Mouse (Mus musculus) spleen, postnatal 36 days (tissue): Measurements from ENCODE around the gene Shd.
"Not testable (repeated sequence)": the region's sequence is repeated elsewhere in the genome, so short reads cannot be mapped to it uniquely, and the experiment has no call there.

Experiments used
- DNase-seq, 2 experiments: peaks; one replicate each; pipeline ENCODE4 v3.0.0; 2022; ENCODE audit warnings: low spot score in 2 of 2, mixed read lengths in 1 of 2

Gene Shd

GRCm38 (mm10) chr17:55969966-55970891 is at the start of gene Shd:
Gene Shd (plus strand): TSS chr17:55970467.
- no peak for DNase-seq

DNA sequence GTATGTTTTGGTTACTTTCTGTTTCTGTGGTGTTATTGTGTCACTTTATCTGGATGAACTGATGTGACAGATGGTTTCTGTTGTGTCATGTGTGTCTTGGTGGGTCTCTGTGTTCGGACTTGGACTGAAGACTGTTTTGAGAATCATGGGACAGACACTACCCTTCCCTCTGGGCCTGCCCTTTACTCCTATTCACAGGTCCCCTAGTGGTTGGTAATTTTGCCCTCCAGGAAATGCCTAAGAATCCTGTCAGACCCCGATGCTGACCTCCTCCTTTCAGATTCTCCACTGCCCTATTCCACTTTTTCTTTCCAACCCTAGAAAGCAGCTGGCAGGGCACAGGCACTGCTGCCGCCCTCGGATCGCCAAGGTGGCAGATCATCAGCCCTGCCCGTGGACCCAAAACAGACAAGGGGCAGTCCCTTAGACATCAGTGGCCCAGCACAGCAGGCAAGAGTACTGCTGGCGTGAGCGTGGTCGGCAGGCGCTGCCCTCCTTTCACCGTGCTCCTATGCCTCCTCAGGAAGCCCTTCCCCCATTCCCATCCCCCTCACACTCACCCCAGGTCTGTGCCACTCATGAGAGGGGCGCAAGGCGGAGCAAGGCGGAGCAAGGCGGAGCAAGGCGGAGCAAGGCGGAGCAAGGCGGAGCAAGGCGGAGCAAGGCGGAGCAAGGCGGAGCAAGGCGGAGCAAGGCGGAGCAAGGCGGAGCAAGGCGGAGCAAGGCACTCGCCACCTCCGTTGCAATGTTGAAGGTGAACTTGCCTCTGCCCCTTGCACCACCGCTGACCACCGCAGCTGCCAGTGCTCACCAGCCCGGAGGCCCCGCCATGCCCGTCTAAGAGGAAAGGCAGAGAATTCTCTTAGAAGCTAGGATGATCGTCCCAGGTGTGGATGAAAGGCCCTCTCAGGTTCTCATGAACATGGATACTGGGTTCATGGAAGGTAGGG is 38.4 kb upstream of the Shd start:
- peak; percentile 45 to 58 for DNase-seq

GRCm38 (mm10) chr17:55932635-55933034 is 37.6 kb upstream of the Shd start:
- no peak for DNase-seq

GRCm38 (mm10) chr17:55933191-55933590 is 37.1 kb upstream of the Shd start:
- no peak for DNase-seq

DNA sequence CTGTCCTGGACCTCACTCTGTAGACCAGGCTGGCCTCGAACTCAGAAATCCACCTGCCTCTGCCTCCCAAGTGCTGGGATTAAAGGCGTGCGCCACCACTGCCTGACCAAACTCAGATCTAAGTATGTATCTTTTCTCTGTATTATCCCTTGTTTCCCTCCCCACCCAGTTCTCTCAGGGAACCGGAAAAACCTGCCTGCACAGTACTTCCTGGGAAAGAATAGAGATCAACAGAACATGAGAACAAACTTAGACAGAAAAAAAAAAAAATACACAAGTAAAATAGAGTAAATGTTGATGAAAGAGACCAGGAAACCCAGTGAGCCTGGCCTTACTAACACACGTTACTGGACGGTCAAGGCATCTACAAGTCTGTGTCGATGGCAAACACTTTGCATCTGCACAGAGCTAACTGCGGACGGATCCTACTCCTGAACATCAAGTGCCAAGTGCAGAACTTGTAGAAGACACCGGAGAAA is 25.8 kb upstream of the Shd start:
- DNase-seq = not testable (repeated sequence)

DNA sequence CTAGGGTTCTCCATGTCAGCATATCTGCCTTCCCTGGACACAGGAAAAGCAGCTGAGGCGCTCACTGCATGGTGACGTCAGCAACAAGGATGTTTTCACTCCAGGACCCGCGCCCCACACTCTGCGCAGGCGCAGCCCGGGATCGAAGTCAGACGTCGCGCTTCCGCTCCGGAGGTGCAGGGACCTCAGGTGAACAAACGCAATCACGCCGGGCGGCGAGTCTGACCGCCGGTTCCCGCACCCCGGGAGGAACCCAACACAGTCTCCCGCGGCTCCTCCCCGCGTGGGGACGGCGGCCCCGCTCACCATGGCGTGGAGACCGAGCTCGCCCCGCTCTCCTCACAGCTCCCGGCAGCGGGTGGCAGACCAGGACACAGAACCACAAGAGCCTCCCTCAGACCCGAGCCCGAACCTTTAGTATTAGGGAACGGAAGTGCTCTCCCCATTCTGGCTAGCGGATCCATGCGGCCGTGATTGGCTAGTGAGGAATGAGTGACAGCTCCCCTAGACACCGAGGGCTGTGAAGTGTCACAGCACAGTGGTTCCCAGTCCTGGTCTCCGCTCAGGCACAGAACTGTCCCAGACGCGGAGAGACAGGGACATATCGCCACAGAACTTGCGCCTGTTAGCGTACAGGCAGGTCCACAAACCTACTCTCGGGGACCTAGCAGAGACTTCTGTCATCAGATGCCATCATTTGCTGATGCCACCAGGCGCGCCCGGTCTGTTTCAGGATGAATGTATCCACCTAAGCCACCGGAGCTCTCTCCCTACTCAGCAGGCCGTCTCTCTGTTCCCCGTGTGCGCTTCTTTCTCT is 25.2 kb upstream of the Shd start:
- peak; percentile 91 to 92 for DNase-seq

DNA sequence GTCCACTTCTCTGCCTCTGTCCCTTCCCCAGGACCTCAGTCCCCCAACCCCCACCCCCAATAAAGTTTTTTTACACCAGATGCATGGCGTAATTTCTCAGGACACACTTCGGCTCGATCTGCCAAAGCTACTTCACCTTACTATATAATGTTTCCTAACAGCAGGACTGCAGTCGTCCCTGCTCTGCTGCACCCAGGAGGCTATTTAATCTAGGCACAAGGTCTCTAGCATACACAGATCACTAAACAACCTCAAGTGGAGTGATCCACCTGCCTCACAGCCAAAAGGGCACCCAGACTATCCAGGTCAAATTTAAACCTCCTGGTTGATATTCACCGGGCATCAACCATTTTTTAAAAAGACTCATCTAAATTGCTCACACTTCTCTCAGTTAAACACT is 24.6 kb upstream of the Shd start:
- DNase-seq = no peak

DNA sequence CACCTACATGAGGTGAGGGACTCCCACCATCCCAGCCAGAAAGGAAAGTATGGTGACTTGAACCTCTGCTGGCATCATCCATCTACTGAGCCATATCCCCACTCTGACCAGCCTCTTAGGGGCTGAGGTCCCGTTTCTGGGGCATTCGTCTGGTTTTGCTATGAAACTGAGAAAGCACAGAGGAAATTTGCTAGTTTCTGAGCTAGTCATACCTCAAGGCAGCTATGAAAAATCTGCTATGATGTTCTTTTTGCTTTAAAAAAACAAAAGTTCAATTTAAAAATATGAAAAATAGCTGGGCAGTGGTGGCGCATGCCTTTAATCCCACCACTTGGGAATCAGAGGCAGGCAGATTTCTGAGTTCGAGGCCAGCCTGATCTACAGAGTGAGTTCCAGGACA is 21.6 kb upstream of the Shd start:
- DNase-seq = no peak

DNA sequence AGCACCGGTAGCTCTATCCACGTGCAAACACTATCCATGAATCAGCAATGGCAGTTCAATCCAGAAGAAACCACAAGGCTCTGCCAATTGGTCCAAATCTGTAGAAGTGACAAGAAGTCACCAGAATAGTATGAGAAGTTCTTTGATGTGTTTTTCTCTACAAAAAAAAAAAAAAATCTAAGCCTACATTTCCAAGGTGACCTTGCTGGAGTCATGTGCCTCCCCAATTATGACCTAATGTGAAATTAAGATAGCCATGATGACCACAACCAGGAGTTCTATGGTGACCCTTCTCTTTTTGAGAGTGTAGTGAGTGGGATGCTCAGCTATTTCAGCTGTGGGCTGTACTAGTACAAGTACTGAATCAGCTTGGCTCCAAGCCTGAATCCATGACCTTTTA is 20.9 kb upstream of the Shd start, which contains the start of gene Zfp119b:
Gene Zfp119b (minus strand): TSS at position 101 of the 400 bp plus-strand sequence.
- DNase-seq = peak in 1 of 2 experiments; percentile 0

- DNase-seq = no peak
Observed at GRCm38 (mm10) chr17:55950601-55951000, 19.7 kb upstream of the Shd start.

DNA sequence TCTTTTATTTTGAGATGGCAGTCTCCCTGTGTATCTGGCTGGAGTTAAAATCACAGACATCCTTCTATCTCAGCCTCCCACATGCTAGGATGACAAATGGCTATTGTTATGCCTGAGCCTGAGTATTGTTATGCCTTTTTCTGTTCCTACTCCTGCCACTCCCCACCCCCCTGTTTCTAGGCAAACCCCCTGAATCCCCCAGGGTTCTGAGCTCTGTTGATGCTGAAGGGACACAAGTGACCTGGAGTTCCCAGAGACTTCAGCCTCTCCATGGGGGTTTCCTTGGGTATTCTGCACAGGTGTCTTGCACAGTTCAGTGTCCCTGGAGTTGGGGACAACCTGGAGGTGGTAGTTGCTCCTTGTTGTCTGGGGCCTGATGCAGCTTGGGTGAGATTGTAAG is 18.2 kb upstream of the Shd start:
- no peak for DNase-seq

- DNase-seq = peak; percentile 70 to 76
Observed at GRCm38 (mm10) chr17:55952447-55953027, 17.7 kb upstream of the Shd start, which contains the start of gene Ebi3. Gene Ebi3 (plus strand): TSS chr17:55952640.

- DNase-seq = no peak
Observed at GRCm38 (mm10) chr17:55953751-55954150, 16.5 kb upstream of the Shd start.

DNA sequence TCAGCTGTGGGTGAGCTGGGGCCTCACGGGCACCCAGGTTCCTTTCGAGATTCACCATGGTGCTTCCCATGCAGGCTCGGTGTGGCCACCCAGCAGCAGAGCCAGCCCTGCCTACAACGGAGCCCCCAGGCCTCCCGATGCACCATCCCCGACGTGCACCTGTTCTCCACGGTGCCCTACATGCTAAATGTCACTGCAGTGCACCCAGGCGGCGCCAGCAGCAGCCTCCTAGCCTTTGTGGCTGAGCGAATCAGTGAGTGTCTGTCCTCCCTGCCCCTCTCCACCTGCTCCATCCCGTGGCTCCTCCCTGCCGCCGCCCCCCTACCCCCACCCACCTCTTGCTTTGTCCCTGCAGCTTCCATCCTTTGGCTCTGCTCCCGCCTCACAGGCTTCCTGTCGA is 16.0 kb upstream of the Shd start:
- DNase-seq = no peak

DNA sequence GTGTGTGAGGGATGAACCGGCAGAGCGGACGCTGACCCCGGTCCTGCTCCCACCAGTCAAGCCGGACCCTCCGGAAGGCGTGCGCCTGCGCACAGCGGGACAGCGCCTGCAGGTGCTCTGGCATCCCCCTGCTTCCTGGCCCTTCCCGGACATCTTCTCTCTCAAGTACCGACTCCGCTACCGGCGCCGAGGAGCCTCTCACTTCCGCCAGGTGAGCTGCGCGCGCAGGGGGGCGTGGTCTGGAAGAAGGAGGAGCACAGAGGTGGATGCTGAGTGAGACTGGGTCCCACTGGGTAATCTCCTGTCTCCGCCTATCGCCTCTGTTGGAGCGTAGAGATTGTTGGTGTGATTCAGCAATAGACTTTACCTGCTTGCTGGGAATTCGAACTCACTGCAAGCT is 14.1 kb upstream of the Shd start:
- DNase-seq = peak in 1 of 2 experiments; percentile 41

DNA sequence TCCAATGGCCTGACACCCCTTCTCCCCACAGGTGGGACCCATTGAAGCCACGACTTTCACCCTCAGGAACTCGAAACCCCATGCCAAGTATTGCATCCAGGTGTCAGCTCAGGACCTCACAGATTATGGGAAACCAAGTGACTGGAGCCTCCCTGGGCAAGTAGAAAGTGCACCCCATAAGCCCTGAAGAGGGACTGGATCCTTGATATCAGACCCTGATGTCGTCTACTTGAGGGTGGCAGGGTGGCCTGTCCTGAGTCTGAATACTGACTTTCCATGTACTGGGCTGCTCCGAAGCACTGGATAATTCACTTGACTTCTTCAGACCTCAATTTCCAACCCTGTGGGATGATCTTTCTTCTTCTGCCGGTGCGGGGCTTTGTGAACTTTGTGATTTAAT is 13.7 kb upstream of the Shd start:
- no peak for DNase-seq

DNA sequence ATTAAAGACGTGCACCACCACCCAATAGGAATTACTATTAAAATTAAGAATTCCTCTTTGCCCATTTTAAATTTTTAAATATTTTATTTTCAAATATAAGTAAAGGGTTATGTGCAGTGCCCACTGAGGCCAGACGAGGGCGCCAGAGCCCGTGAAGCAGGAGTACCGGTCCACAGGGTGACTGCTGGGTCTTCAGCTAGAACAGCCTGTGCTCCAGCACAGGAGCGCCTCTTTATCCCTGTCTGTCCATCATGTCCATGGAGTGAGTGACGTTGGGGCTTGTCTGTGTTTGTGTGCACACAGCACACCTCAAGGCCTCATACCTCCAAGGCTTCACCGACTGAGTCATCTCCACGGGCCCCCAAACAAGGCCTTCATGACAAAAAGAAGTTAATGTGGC is 13.1 kb upstream of the Shd start:
- peak; percentile 51 to 69 for DNase-seq

DNA sequence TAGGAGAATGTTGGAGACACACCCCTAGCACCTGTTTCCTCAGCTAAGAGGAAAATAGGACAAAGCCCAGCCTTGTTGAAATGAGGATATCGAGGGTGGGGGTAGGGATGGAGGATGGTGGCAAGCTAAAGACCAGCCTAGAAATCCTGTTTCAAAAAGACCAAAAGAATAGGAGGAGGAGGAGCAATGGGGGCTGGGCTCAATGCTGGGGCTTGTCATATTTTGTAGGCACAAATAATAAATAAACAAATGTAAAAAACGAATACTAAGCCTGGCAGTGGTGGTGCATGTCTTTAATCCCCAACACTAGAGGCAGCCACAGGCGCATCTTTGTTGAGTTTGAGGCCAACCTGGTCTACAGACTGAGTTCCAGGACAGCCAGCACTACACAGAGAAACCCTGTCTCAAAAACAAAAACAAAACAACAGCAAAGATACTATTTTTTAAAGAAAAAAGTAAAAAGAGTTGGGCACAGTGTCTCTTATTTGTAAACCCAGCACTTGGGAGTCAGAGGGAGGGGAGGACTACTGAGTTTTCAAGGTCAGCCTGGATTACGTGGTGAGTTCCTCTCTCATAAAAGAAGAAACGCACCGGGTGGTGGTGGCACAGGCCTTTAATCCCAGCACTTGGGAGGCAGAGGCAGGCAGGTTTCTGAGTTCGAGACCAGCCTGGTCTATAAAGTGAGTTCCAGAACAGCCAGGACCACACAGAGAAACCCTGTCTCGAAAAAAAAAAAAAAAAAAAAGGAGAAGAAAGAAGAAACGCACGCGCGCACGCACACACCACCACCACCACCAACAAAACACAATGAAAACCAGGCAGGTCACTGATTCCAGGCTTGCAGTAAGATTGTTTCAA is 12.3 kb upstream of the Shd start:
- DNase-seq = no peak

DNA sequence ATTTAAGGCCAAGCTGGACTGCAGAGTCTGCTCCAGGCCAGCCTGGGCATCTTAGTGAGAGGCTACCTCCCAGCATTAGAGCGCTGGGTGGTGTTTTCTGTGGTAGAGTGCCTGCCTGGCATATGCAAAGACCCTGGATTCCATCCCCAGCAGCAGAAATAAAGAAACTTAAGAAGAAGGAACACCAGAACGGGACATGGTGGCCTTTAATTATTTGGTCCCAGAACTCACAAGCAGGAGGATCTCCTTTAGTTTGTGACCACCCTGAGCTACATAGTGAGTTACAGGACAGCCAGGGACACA is 11.7 kb upstream of the Shd start:
- no peak for DNase-seq
